Mouse (Mus musculus) liver, adult 2 months (tissue): ENCODE data around the gene Arf6.

Source experiments
- CTCF ChIP-seq: fragments of 200-500 bp; IDR thresholded peaks from 2 replicates; pipeline ENCODE4 v1.5.1; 2011; ENCODE audit warnings: low read depth, low read length, control low read depth
- POLR2A ChIP-seq: fragments of 200-500 bp; IDR thresholded peaks from 2 replicates; pipeline ENCODE4 v1.6.1; 2011; ENCODE audit warnings: low read length, control low read depth; ENCODE audit not compliant: insufficient read depth; ENCODE audit errors: extremely low read depth

DNA sequence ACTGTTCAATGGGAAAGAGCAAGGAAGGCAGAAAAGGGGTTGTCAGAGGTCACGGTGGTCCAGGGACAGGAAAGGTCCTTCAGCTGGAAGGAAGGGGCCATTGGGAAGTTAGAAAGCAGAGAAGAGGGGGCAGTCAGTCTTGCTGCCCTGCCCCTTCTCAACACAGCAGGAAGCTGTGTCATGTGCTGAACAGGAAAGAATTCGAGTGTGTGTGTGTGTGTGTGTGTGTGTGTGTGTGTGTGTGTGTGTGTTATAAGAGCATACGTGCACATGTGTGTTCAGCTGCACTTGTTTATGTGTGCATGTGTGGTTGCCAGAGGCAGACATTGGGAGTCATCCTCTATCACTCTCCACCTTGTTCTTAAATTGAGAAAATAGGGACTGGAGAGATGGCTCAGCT, 48.8 kb downstream of the Arf6 start:
- no peak for TF ChIP-seq CTCF
- no peak for TF ChIP-seq POLR2A
